Mouse (Mus musculus) forebrain, embryonic 12.5 days (tissue): Measurements from ENCODE around the gene Hdx. TPM values are rescaled to one million over a fixed set of nuclear protein-coding genes. Genes with fewer than 3 reads are reported as not detected.

ENCODE experiments used
- ATAC-seq: fragments of 200-750 bp; cut with Nextera tagmentation; 2 replicates; pipeline ENCODE4 v1.8.0; 2017; ENCODE audit warnings: moderate TSS enrichment; ENCODE audit not compliant: low FRiP score
- H3K27ac ChIP-seq: fragments of 300-500 bp; sonication (generic); 2 replicates; pipeline ENCODE4 v1.5.1; 2016; ENCODE audit warnings: mild to moderate bottlenecking
- H3K27me3 ChIP-seq: fragments of 300-500 bp; sonication (generic); 2 replicates; pipeline ENCODE4 v1.6.1; 2016; ENCODE audit warnings: mild to moderate bottlenecking
- H3K36me3 ChIP-seq: fragments of 300-500 bp; sonication (generic); replicated peaks from 2 replicates; pipeline ENCODE4 v1.6.1; 2016; ENCODE audit warnings: mild to moderate bottlenecking
- H3K4me1 ChIP-seq: fragments of 300-500 bp; sonication (generic); 2 replicates; pipeline ENCODE4 v1.6.1; 2016
- H3K4me2 ChIP-seq: fragments of 300-500 bp; sonication (generic); 2 replicates; pipeline ENCODE4 v1.6.1; 2016; ENCODE audit warnings: mild to moderate bottlenecking, moderate library complexity
- H3K4me3 ChIP-seq: fragments of 300-500 bp; sonication (generic); replicated peaks from 2 replicates; pipeline ENCODE4 v1.5.1; 2016; ENCODE audit warnings: mild to moderate bottlenecking
- H3K9ac ChIP-seq: fragments of 300-500 bp; sonication (generic); 2 replicates; pipeline ENCODE4 v1.6.1; 2016; ENCODE audit warnings: mild to moderate bottlenecking
- H3K9me3 ChIP-seq: fragments of 300-500 bp; sonication (generic); 2 replicates; pipeline ENCODE4 v1.6.1; 2016
- WGBS: fragments of 180-500 bp; shearing (Covaris S2); methylation state at CpG from one replicate; pipeline ENCODE4 v1.1.7; 2016; 5-methylcytosine and 5-hydroxymethylcytosine counted together
- polyA plus RNA-seq: library from polyadenylated mRNA; unstranded; fragments of >200 nt; fragmentation: Nextera tagmentation; extraction: Ambion mirVana; gene quantifications from 2 replicates; pipeline ENCODE4 v1.2.1, GENCODE M21; 2016

The Hdx gene
- 1.8 and 2.0 TPM in 2 replicates for polyA plus RNA-seq

- H3K9me3 ChIP-seq = no peaks in the 10 kb centered on the region
- peak within 1 kb of the TSS; percentile 63 for H3K27ac ChIP-seq
- H3K9ac ChIP-seq = peak within 1 kb of the TSS; percentile 56
- H3K27me3 ChIP-seq = no peaks in the 10 kb centered on the region
- peak within 1 kb of the TSS; percentile 49 for H3K4me3 ChIP-seq
- WGBS = 14% methylated on average over 26 of the region's 26 CpGs
- peak; percentile 94 for ATAC-seq
- H3K36me3 ChIP-seq = no peaks in the 10 kb centered on the region
- H3K4me2 ChIP-seq = peak within 1 kb of the TSS; percentile 49
- H3K4me1 ChIP-seq = no peaks in the 10 kb centered on the region
Observed at GRCm38 (mm10) chrX:111696356-111697282, at the start of gene Hdx. Gene Hdx, minus strand, starts transcription at chrX:111697079.

- no peak overlapping the region for H3K27ac ChIP-seq
- H3K9ac ChIP-seq = no peak overlapping the region
- no peak overlapping the region for H3K4me3 ChIP-seq
- 64% methylated on average over 3 of the region's 3 CpGs for WGBS
- no peaks in the 10 kb centered on the region for H3K27me3 ChIP-seq
- no peak overlapping the region for H3K4me2 ChIP-seq
- H3K36me3 ChIP-seq = no peaks in the 10 kb centered on the region
- no peaks in the 10 kb centered on the region for H3K9me3 ChIP-seq
- no peak for ATAC-seq
- H3K4me1 ChIP-seq = no peaks in the 10 kb centered on the region
Observed at GRCm38 (mm10) chrX:111685665-111686064, 11.2 kb downstream of the Hdx start.

- H3K27me3 ChIP-seq = no peaks in the 10 kb centered on the region
- H3K4me3 ChIP-seq = no peak overlapping the region
- WGBS = 74% methylated on average over 3 of the region's 3 CpGs
- ATAC-seq = no peak
- H3K9ac ChIP-seq = no peak overlapping the region
- H3K27ac ChIP-seq = no peak overlapping the region
- H3K4me2 ChIP-seq = no peak overlapping the region
- no peaks in the 10 kb centered on the region for H3K9me3 ChIP-seq
- no peaks in the 10 kb centered on the region for H3K36me3 ChIP-seq
- H3K4me1 ChIP-seq = no peaks in the 10 kb centered on the region
Observed at GRCm38 (mm10) chrX:111671685-111672084, 25.2 kb downstream of the Hdx start.

GRCm38 (mm10) chrX:111660381-111660780 is 36.5 kb downstream of the Hdx start:
- Histone ChIP-seq H3K9ac (no peak overlapping the region), H3K27ac (no peak overlapping the region), H3K36me3 (no peaks in the 10 kb centered on the region), H3K4me1 (no peaks in the 10 kb centered on the region), H3K4me2 (no peak overlapping the region), H3K9me3 (no peaks in the 10 kb centered on the region), H3K4me3 (no peak overlapping the region), H3K27me3 (no peaks in the 10 kb centered on the region)
- 66% methylated on average over 5 of the region's 5 CpGs for WGBS
- ATAC-seq = no peak

GRCm38 (mm10) chrX:111658671-111659070 is 38.2 kb downstream of the Hdx start:
- Histone ChIP-seq H3K4me3 (no peak overlapping the region), H3K9me3 (no peaks in the 10 kb centered on the region), H3K27ac (no peak overlapping the region), H3K9ac (no peak overlapping the region), H3K4me1 (no peaks in the 10 kb centered on the region), H3K36me3 (no peaks in the 10 kb centered on the region), H3K27me3 (no peaks in the 10 kb centered on the region), H3K4me2 (no peak overlapping the region)
- WGBS = 92% methylated on average over 4 of the region's 4 CpGs
- ATAC-seq = no peak

- no peak for ATAC-seq
- WGBS = 83% methylated on average over 4 of the region's 4 CpGs
Observed at GRCm38 (mm10) chrX:111644945-111645344, 51.9 kb downstream of the Hdx start.

GRCm38 (mm10) chrX:111640616-111641015 is 56.3 kb downstream of the Hdx start:
- H3K9me3 ChIP-seq = no peaks in the 10 kb centered on the region
- H3K4me2 ChIP-seq = no peak overlapping the region
- no peaks in the 10 kb centered on the region for H3K27me3 ChIP-seq
- H3K27ac ChIP-seq = no peak overlapping the region
- 85% methylated on average over 5 of the region's 5 CpGs for WGBS
- no peak overlapping the region for H3K4me3 ChIP-seq
- no peaks in the 10 kb centered on the region for H3K4me1 ChIP-seq
- no peaks in the 10 kb centered on the region for H3K36me3 ChIP-seq
- ATAC-seq = no peak
- H3K9ac ChIP-seq = no peak overlapping the region

More at GRCm38 (mm10) chrX:111644945-111645344, 51.9 kb downstream of the Hdx start:
- no peaks in the 10 kb centered on the region for H3K9me3 ChIP-seq
- H3K27me3 ChIP-seq = no peaks in the 10 kb centered on the region
- H3K27ac ChIP-seq = no peak overlapping the region
- no peak overlapping the region for H3K4me2 ChIP-seq
- H3K4me1 ChIP-seq = no peaks in the 10 kb centered on the region
- no peaks in the 10 kb centered on the region for H3K36me3 ChIP-seq
- H3K4me3 ChIP-seq = no peak overlapping the region
- no peak overlapping the region for H3K9ac ChIP-seq

- Histone ChIP-seq H3K9ac (no peak overlapping the region), H3K27me3 (no peaks in the 10 kb centered on the region), H3K9me3 (no peaks in the 10 kb centered on the region), H3K36me3 (no peaks in the 10 kb centered on the region), H3K4me1 (no peaks in the 10 kb centered on the region), H3K27ac (no peak overlapping the region), H3K4me2 (no peak overlapping the region), H3K4me3 (no peak overlapping the region)
- ATAC-seq = peak; percentile 78; the same call in 1 of the 2 replicates
- 53% methylated on average over 2 of the region's 2 CpGs for WGBS
Observed at GRCm38 (mm10) chrX:111597631-111598161, 99.2 kb downstream of the Hdx start.

GRCm38 (mm10) chrX:111587616-111588015 is 109.3 kb downstream of the Hdx start:
- no peak for ATAC-seq
- Histone ChIP-seq H3K9me3 (no peaks in the 10 kb centered on the region), H3K27ac (no peak overlapping the region), H3K9ac (no peak overlapping the region), H3K27me3 (no peaks in the 10 kb centered on the region), H3K36me3 (no peaks in the 10 kb centered on the region), H3K4me3 (no peak overlapping the region), H3K4me2 (no peak overlapping the region), H3K4me1 (no peaks in the 10 kb centered on the region)
- WGBS = 75% methylated on average over 4 of the region's 4 CpGs

GRCm38 (mm10) chrX:111577044-111577443 is 119.8 kb downstream of the Hdx start:
- no peaks in the 10 kb centered on the region for H3K27me3 ChIP-seq
- no peak overlapping the region for H3K9ac ChIP-seq
- H3K36me3 ChIP-seq = no peaks in the 10 kb centered on the region
- no peak overlapping the region for H3K27ac ChIP-seq
- no peak overlapping the region for H3K4me2 ChIP-seq
- WGBS = 85% methylated on average over 2 of the region's 2 CpGs
- H3K4me1 ChIP-seq = no peaks in the 10 kb centered on the region
- no peak overlapping the region for H3K4me3 ChIP-seq
- no peak for ATAC-seq
- no peaks in the 10 kb centered on the region for H3K9me3 ChIP-seq

- Histone ChIP-seq H3K9me3 (no peaks in the 10 kb centered on the region), H3K4me3 (no peak within 1 kb of the TSS), H3K27me3 (no peaks in the 10 kb centered on the region), H3K36me3 (no peaks in the 10 kb centered on the region), H3K27ac (no peak within 1 kb of the TSS), H3K4me2 (no peak within 1 kb of the TSS), H3K9ac (no peak within 1 kb of the TSS), H3K4me1 (no peaks in the 10 kb centered on the region)
- WGBS = 79% methylated on average over 10 of the region's 10 CpGs
- no peak for ATAC-seq
Observed at GRCm38 (mm10) chrX:111537859-111538258, 159.0 kb downstream of the Hdx start, which contains the start of gene Rps6ka6. Gene Rps6ka6, minus strand, starts transcription at chrX:111537959.
